In the genomic region with DNA sequence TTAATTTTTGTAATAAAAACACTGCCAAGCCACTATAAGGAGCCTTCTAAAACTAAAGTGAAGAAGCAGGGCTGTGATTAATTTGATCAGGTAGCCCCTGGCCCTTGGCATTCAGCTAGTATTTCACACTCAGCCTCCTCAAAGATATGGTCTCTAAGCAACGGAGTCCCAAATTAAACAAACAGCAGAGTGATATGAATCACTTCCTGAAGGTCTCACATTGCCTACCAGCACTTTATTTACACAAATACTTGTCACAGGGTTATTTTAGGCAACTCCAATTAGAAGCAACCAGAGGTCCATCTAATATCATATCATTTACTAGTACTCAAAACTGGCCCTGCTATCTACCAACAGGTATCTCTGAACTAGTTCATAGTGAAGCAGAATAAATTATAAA, we compare ENCODE assay signal across 8 mouse cellular contexts. TPM values are rescaled to one million over a fixed set of nuclear protein-coding genes. Genes with fewer than 3 reads are reported as not detected.
DNase-seq lines count a peak whose midpoint lies in the region; ATAC-seq and TF ChIP-seq lines count a peak whose summit lies in the region.
"Had no signal": no experiment of that assay in that cellular context is flagged by ENCODE, and none has a peak within 500 bp of the region (broad histone marks: within the 10 kb centered on the region; RNA-seq: fewer than 3 reads in every experiment).

No protein-coding gene starts in this region.

- no peak for TF ChIP-seq CTCF in lung, embryonic 14.5 days (IDR thresholded peaks at IDR 0.05; ENCODE audit: low read depth)
- TF ChIP-seq CTCF in stomach, postnatal 0 days (IDR thresholded peaks at IDR 0.05; ENCODE audit: low read depth) = no peak

- no peaks in the 10 kb centered on the region for H3K9me3 ChIP-seq in lung, embryonic 14.5 days (ENCODE audit: low read depth, low read length)
- H3K9me3 ChIP-seq in stomach, postnatal 0 days (ENCODE audit: control insufficient read depth, low read length) = no peaks in the 10 kb centered on the region
- no peaks in the 10 kb centered on the region for H3K9me3 ChIP-seq in limb, embryonic 10.5 days (replicated peaks)

- H3K27me3 ChIP-seq in lung, embryonic 14.5 days (ENCODE audit: insufficient read depth, low read length) = no peaks in the 10 kb centered on the region
- H3K27me3 ChIP-seq in stomach, postnatal 0 days (ENCODE audit: control insufficient read depth, insufficient read depth, low read length) = no peaks in the 10 kb centered on the region
- H3K27me3 ChIP-seq in limb, embryonic 10.5 days (ENCODE audit: low read depth, poor library complexity, severe bottlenecking) = no peaks in the 10 kb centered on the region

- peak; percentile 77 for DNase-seq in lung, embryonic 14.5 days
- no peak for DNase-seq in lung, postnatal 4 days
- DNase-seq in embryo, embryonic 10.5 days (ENCODE audit: low spot score) = peak; percentile 53
- peak; percentile 49 for DNase-seq in lung, postnatal 10 days
- DNase-seq in stomach, postnatal 0 days (ENCODE audit: low spot score) = no peak
- DNase-seq in limb, embryonic 10.5 days (ENCODE audit: low spot score) = no peak
- no peak for DNase-seq in ovary, adult 18-20 months (ENCODE audit: low spot score)
- DNase-seq: layer of hippocampus, postnatal 36 days had no signal

- peak overlapping the region; percentile 36 for H3K4me2 ChIP-seq in lung, embryonic 14.5 days
- 0 out of 2 replicates have a peak overlapping the region, but pooled peaks have one; percentile 8 for H3K4me2 ChIP-seq in stomach, postnatal 0 days (replicated peaks; ENCODE audit: low read depth)

- peaks cover 33% of the 10 kb centered on the region for H3K4me1 ChIP-seq in lung, embryonic 14.5 days (ENCODE audit: insufficient read depth)
- H3K4me1 ChIP-seq in stomach, postnatal 0 days (replicated peaks; ENCODE audit: control insufficient read depth, insufficient read depth) = peaks cover 6% of the 10 kb centered on the region
- peaks cover 7% of the 10 kb centered on the region for H3K4me1 ChIP-seq in limb, embryonic 10.5 days

- no peak for TF ChIP-seq EP300 in stomach, postnatal 0 days (optimal IDR thresholded peaks at IDR 0.05)

- no peak overlapping the region for H3K4me3 ChIP-seq in lung, embryonic 14.5 days (ENCODE audit: low read depth, low read length)
- no peak overlapping the region for H3K4me3 ChIP-seq in stomach, postnatal 0 days (ENCODE audit: low read depth, low read length)
- H3K4me3 ChIP-seq in limb, embryonic 10.5 days = no peak overlapping the region

- peaks cover 3% of the 10 kb centered on the region; the same call in 1 of the 2 replicates for H3K36me3 ChIP-seq in lung, embryonic 14.5 days (ENCODE audit: insufficient read depth)
- H3K36me3 ChIP-seq in stomach, postnatal 0 days (ENCODE audit: control insufficient read depth, insufficient read depth, low read length) = 0 out of 2 replicates have a peak, but pooled peaks cover 4% of the 10 kb centered on the region
- H3K36me3 ChIP-seq in limb, embryonic 10.5 days = 0 out of 2 replicates have a peak, but pooled peaks cover 4% of the 10 kb centered on the region

- no peak overlapping the region for H3K9ac ChIP-seq in lung, embryonic 14.5 days
- H3K9ac ChIP-seq in stomach, postnatal 0 days (ENCODE audit: low read length) = no peak overlapping the region

- 0% methylated on average over 1 of the region's 1 CpGs for WGBS in lung, embryonic 14.5 days
- whole genome bisulfite sequencing in stomach, postnatal 0 days = 8% methylated on average over 1 of the region's 1 CpGs
- WGBS in limb, embryonic 10.5 days = 45% methylated on average over 1 of the region's 1 CpGs

- peak overlapping the region; percentile 78 for H3K27ac ChIP-seq in lung, embryonic 14.5 days (ENCODE audit: low read depth)
- peak overlapping the region; percentile 89 for H3K27ac ChIP-seq in stomach, postnatal 0 days (replicated peaks)
- H3K27ac ChIP-seq in limb, embryonic 10.5 days = no peak overlapping the region

- peak; percentile 83 for ATAC-seq in lung, embryonic 14.5 days (ENCODE audit: insufficient read depth)
- ATAC-seq in stomach, postnatal 0 days (ENCODE audit: low FRiP score, low TSS enrichment) = peak; percentile 69

RNA-seq across cellular contexts. Expression of a gene that starts 36.7 kb away (rescaled TPM):
- polyA plus RNA-seq in lung, embryonic 14.5 days (2014; fragmentation: Nextera tagmentation; extraction: Ambion mirVana) = 92.3 and 95.2 TPM in 2 replicates
- 52.8 and 58.0 TPM in 2 replicates for polyA plus RNA-seq in stomach, postnatal 0 days (2015; fragmentation: Nextera tagmentation; extraction: Ambion mirVana)
- 21.8 and 25.4 TPM in 2 replicates for polyA plus RNA-seq in limb, embryonic 10.5 days (2016; fragmentation: Nextera tagmentation; extraction: Ambion mirVana)

Comparison
In these comparisons a context has a peak if more than half of its experiments do, and no peak if none do; other contexts are left out.
1. DNase-seq: peak in lung, embryonic 14.5 days (single experiment), embryo, embryonic 10.5 days (single experiment) and lung, postnatal 10 days (single experiment); none in lung, postnatal 4 days (0 of 2), stomach, postnatal 0 days (single experiment), limb, embryonic 10.5 days (single experiment) and ovary, adult 18-20 months (single experiment).